9 mouse cellular contexts compared by ENCODE assay signal in the genomic region with DNA sequence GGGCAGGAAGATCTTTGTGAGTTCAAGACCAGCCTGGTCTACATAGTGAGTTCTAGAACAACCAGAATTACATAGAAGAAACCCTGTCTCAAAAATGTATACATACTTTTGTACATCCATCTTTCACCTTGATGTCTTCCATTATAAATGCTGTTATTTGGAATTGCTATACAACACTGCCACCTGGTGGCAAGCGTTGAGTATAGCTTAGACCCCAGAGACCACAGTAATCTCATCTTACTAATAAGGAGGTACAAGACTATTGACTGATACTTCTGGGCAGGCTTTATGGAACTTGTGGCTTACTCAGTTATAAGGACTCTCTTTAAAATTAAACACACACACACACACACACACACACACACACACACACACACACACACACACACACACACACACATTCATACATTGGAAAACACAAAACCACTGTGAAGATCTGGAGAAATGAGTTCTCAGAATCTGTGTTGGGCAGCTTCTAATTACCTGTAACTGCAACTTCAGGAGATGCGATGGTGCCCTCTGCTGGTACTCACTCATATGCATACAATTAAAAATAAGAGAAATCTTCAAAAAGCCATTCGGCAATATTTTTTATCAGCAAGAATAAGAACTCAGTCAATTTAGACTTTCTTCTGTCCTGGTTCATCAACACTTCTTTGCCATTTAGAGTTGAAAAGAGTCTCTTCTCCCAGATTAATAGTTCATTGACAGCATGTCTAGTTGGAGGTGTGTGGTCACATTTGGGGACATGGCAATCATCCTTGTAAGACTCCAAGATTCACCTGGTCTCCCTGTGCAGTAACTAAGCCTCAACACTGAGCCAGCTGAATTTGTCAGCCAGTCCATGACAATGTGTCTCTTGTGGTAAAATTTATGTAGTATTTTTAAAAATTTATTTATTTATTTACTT. TPM values are rescaled to one million over a fixed set of nuclear protein-coding genes. Genes with fewer than 3 reads are reported as not detected.
DNase-seq lines count a peak whose midpoint lies in the region; ATAC-seq lines count a peak whose summit lies in the region.
"Had no signal": no experiment of that assay in that cellular context is flagged by ENCODE, and none has a peak within 500 bp of the region (broad histone marks: within the 10 kb centered on the region; RNA-seq: fewer than 3 reads in every experiment).

No protein-coding gene starts in this region.

- H3K36me3 ChIP-seq in forebrain, embryonic 13.5 days (ENCODE audit: poor library complexity, severe bottlenecking) = no peaks in the 10 kb centered on the region
- H3K36me3 ChIP-seq in hindbrain, embryonic 16.5 days (ENCODE audit: control insufficient read depth, insufficient read depth, low read length) = no peaks in the 10 kb centered on the region
- no peaks in the 10 kb centered on the region for H3K36me3 ChIP-seq in limb, embryonic 11.5 days (ENCODE audit: control insufficient read depth, insufficient read depth, low read length)

- peak; percentile 48; the same call in 1 of the 2 replicates for ATAC-seq in forebrain, embryonic 13.5 days
- peak; percentile 18; the same call in 1 of the 2 replicates for ATAC-seq in hindbrain, embryonic 16.5 days
- no peak for ATAC-seq in limb, embryonic 11.5 days (ENCODE audit: insufficient number of reproducible peaks, low FRiP score, low TSS enrichment, low read depth)
- 0 out of 2 replicates have a peak, but pooled peaks have one; percentile 31 for ATAC-seq in neutrophil, adult 5-6 weeks (ENCODE audit: extremely low read depth, insufficient number of reproducible peaks, low FRiP score, poor library complexity, severe bottlenecking)

- H3K27ac ChIP-seq in forebrain, embryonic 13.5 days = no peak overlapping the region
- H3K27ac ChIP-seq in hindbrain, embryonic 16.5 days (ENCODE audit: low read depth, low read length) = no peak overlapping the region
- H3K27ac ChIP-seq in limb, embryonic 11.5 days (replicated peaks; ENCODE audit: low read depth, low read length) = no peak overlapping the region

- no peaks in the 10 kb centered on the region for H3K9me3 ChIP-seq in forebrain, embryonic 13.5 days (replicated peaks)
- no peaks in the 10 kb centered on the region for H3K9me3 ChIP-seq in hindbrain, embryonic 16.5 days (ENCODE audit: control insufficient read depth, low read length)
- no peaks in the 10 kb centered on the region for H3K9me3 ChIP-seq in limb, embryonic 11.5 days (ENCODE audit: control insufficient read depth, low read length)

- H3K4me2 ChIP-seq in forebrain, embryonic 13.5 days = no peak overlapping the region
- H3K4me2 ChIP-seq in hindbrain, embryonic 16.5 days (ENCODE audit: low read length) = no peak overlapping the region
- no peak overlapping the region for H3K4me2 ChIP-seq in limb, embryonic 11.5 days (ENCODE audit: low read depth, severe bottlenecking)

- H3K9ac ChIP-seq in forebrain, embryonic 13.5 days = no peak overlapping the region
- H3K9ac ChIP-seq in hindbrain, embryonic 16.5 days (ENCODE audit: low read depth, low read length) = no peak overlapping the region
- no peak overlapping the region for H3K9ac ChIP-seq in limb, embryonic 11.5 days (ENCODE audit: low read length)

- peaks cover 4% of the 10 kb centered on the region; the same call in 1 of the 2 replicates for H3K27me3 ChIP-seq in forebrain, embryonic 13.5 days
- H3K27me3 ChIP-seq in hindbrain, embryonic 16.5 days (replicated peaks; ENCODE audit: control insufficient read depth, insufficient read depth, low read length) = peaks cover 5% of the 10 kb centered on the region; the same call in 1 of the 2 replicates
- H3K27me3 ChIP-seq in limb, embryonic 11.5 days (ENCODE audit: control insufficient read depth, insufficient read depth, low read length) = no peaks in the 10 kb centered on the region

- WGBS in forebrain, embryonic 13.5 days = 33% methylated on average over 3 of the region's 3 CpGs
- WGBS in hindbrain, embryonic 16.5 days = 29% methylated on average over 3 of the region's 3 CpGs
- 31% methylated on average over 3 of the region's 3 CpGs for WGBS in limb, embryonic 11.5 days

- DNase-seq in ovary, postnatal 36 days (ENCODE audit: low spot score) = peak; percentile 38
- no peak for DNase-seq in ovary, adult 18-20 months (ENCODE audit: low spot score)
- DNase-seq in c-Kit-positive CD71-negative TER-119-negative erythroid progenitor cells, embryonic 14.5 days (ENCODE audit: low read depth) = peak; percentile 71
- peak; percentile 88 for DNase-seq in limb, embryonic 11.5 days (ENCODE audit: low spot score)
- peak; percentile 43 for DNase-seq in yolk sac, embryonic 10.5 days (ENCODE audit: low spot score)

- H3K4me3 ChIP-seq in forebrain, embryonic 13.5 days = no peak overlapping the region
- H3K4me3 ChIP-seq in hindbrain, embryonic 16.5 days (ENCODE audit: low read length) = no peak overlapping the region
- H3K4me3 ChIP-seq in limb, embryonic 11.5 days (ENCODE audit: low read depth, low read length) = no peak overlapping the region
- H3K4me3 ChIP-seq: erythroblast, embryonic 14.5 days had no signal

- no peaks in the 10 kb centered on the region for H3K4me1 ChIP-seq in forebrain, embryonic 13.5 days
- no peaks in the 10 kb centered on the region for H3K4me1 ChIP-seq in hindbrain, embryonic 16.5 days (ENCODE audit: control insufficient read depth, insufficient read depth, low read depth, low read length)
- H3K4me1 ChIP-seq in limb, embryonic 11.5 days (ENCODE audit: control insufficient read depth, insufficient read depth, low read length) = no peaks in the 10 kb centered on the region

RNA-seq across cellular contexts. Expression of gene Cwh43, which starts 22.9 kb away (rescaled TPM):
- 0.09 and 0.30 TPM in 2 replicates for polyA plus RNA-seq in forebrain, embryonic 13.5 days (2015; fragmentation: Nextera tagmentation; extraction: Ambion mirVana)
- 0.44 and 0.46 TPM in 2 replicates for polyA plus RNA-seq in hindbrain, embryonic 16.5 days (2015; fragmentation: Nextera tagmentation; extraction: Ambion mirVana)
- not detected in 2 replicates for polyA plus RNA-seq in limb, embryonic 11.5 days (2014; fragmentation: Nextera tagmentation; extraction: Ambion mirVana)
- not detected in 2 replicates for total RNA-seq in neutrophil, adult 5-6 weeks (2017)
- polyA plus RNA-seq: erythroblast, embryonic 14.5 days had no signal

RNA-seq across cellular contexts. Expression of gene Ociad2, which starts 42.2 kb away (rescaled TPM):
- 13.5 and 16.7 TPM in 2 replicates for polyA plus RNA-seq in forebrain, embryonic 13.5 days (2015; fragmentation: Nextera tagmentation; extraction: Ambion mirVana)
- 26.6 and 27.4 TPM in 2 replicates for polyA plus RNA-seq in hindbrain, embryonic 16.5 days (2015; fragmentation: Nextera tagmentation; extraction: Ambion mirVana)
- 6.5 and 9.4 TPM in 2 replicates for polyA plus RNA-seq in limb, embryonic 11.5 days (2014; fragmentation: Nextera tagmentation; extraction: Ambion mirVana)
- 0.23 TPM in 1 of 2 replicates, not detected in the other for total RNA-seq in neutrophil, adult 5-6 weeks (2017)
- polyA plus RNA-seq: erythroblast, embryonic 14.5 days had no signal
